Mouse (Mus musculus): ENCODE measurements around the gene Gpam. TPM values are rescaled to one million over a fixed set of nuclear protein-coding genes. Genes with fewer than 3 reads are reported as not detected.

Gpam gene
- polyA plus RNA-seq, 2 experiments from 2014 or later = 1.6 to 1.9 TPM

GRCm38 (mm10) chr19:55057483-55057882 lies 69.6 kb downstream of the Gpam start:
- no peak for ATAC-seq

- ATAC-seq = no peak
Observed at GRCm38 (mm10) chr19:55055634-55056269, 71.3 kb downstream of the Gpam start.

GRCm38 (mm10) chr19:55053163-55053562 lies 73.9 kb downstream of the Gpam start:
- ATAC-seq = no peak

DNA sequence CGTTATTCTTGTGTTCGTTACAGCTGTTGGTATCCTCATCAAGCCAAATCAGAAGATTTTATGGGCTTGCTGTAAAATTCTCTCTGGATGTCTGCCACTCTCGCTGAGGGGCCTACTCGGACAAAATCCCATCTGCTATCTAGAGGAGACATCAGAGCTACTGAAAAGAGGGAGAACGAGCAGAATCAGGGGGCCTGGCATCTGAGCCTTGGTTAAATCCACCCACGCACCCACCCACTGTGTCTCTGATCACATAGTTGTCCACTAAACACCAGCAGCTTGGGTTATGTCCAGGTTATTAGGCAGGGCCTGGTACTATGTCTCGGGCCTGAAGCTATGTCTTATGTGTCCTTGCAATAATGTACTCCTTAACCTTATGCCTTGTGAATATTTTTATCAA lies 89.6 kb downstream of the Gpam start:
- ATAC-seq = no peak

DNA sequence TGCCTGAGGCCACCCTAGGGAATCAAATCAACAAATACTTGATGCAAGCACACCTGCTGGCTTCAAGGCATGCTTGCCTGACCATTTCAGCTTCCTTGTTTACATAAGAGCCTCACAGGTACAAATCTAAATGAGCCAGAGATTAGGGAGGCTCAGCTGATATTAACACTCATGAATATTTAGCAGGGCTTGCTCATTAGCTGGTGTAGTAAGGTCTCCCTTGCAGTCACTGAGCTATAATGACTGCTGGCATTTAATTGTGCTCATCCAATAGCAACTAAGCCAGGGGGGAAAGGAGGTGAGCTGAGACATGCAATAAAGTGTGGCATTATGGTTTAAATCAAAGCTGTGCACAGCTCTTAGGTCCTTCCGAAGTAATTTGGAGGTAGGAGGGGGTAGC lies 108.2 kb downstream of the Gpam start:
- ATAC-seq = no peak

Other genes starting within 250 kb of the Gpam start
- gene Tectb, start 53.5 kb upstream of the Gpam start, polyA plus RNA-seq (2017; shearing (Covaris generic)) = not detected
- not detected for gene Gucy2g, start 114.0 kb upstream of the Gpam start, polyA plus RNA-seq (2017; shearing (Covaris generic))
- 10 to 100 TPM; 65.4 to 98.0 TPM for gene Acsl5, start 124.7 kb upstream of the Gpam start, polyA plus RNA-seq (2017; shearing (Covaris generic))
- 10 to 100 TPM; 64.8 to 66.0 TPM for gene Zdhhc6, start 188.8 kb upstream of the Gpam start, polyA plus RNA-seq (2017; shearing (Covaris generic))
- gene Vti1a, start 189.1 kb upstream of the Gpam start, polyA plus RNA-seq (2017; shearing (Covaris generic)) = 10 to 100 TPM; 26.1 to 32.2 TPM

All from activated CD4-positive, CD25-positive, alpha-beta regulatory T cell, adult 4 months (primary cell).